Mouse (Mus musculus) lung, embryonic 16.5 days (tissue): Measurements from ENCODE around the gene Tmem11. TPM values are rescaled to one million over a fixed set of nuclear protein-coding genes. Genes with fewer than 3 reads are reported as not detected.

Source experiments
- ATAC-seq: fragments of 200-750 bp; cut with Nextera tagmentation; 2 replicates; pipeline ENCODE4 v1.8.0; 2017; ENCODE audit warnings: low read depth, mild to moderate bottlenecking, moderate library complexity
- H3K27ac ChIP-seq: fragments of 300-500 bp; sonication (generic); 2 replicates; pipeline ENCODE4 v1.5.1; 2014; ENCODE audit warnings: mild to moderate bottlenecking, control low read depth, low read length
- H3K27me3 ChIP-seq: fragments of 300-500 bp; sonication (generic); 2 replicates; pipeline ENCODE4 v1.6.1; 2014; ENCODE audit warnings: low read depth, low read length, mixed read lengths; ENCODE audit not compliant: control insufficient read depth, insufficient read depth
- H3K36me3 ChIP-seq: fragments of 300-500 bp; sonication (generic); 2 replicates; pipeline ENCODE4 v1.6.1; 2014; ENCODE audit warnings: low read length; ENCODE audit not compliant: control insufficient read depth, insufficient read depth
- H3K4me1 ChIP-seq: fragments of 300-500 bp; sonication (generic); replicated peaks from 2 replicates; pipeline ENCODE4 v1.6.1; 2014; ENCODE audit warnings: low read length, mixed read lengths; ENCODE audit not compliant: control insufficient read depth, insufficient read depth
- H3K4me2 ChIP-seq: fragments of 300-500 bp; sonication (generic); 2 replicates; pipeline ENCODE4 v1.6.1; 2014; ENCODE audit warnings: low read depth, low read length, control low read depth
- H3K4me3 ChIP-seq: fragments of 300-500 bp; sonication (generic); 2 replicates; pipeline ENCODE4 v1.5.1; 2014; ENCODE audit warnings: mild to moderate bottlenecking, low read length, control low read depth
- H3K9ac ChIP-seq: fragments of 300-500 bp; sonication (generic); 2 replicates; pipeline ENCODE4 v1.6.1; 2014; ENCODE audit warnings: low read length, control low read depth
- H3K9me3 ChIP-seq: fragments of 300-500 bp; sonication (generic); 2 replicates; pipeline ENCODE4 v1.6.1; 2016; ENCODE audit warnings: low read length; ENCODE audit not compliant: control insufficient read depth
- WGBS: fragments of 180-500 bp; shearing (Covaris S2); extraction: QIAGEN DNeasy Blood & Tissue Kit; methylation state at CpG from one replicate; pipeline ENCODE4 v1.1.7; 2014; 5-methylcytosine and 5-hydroxymethylcytosine counted together
- polyA plus RNA-seq: library from polyadenylated mRNA; unstranded; fragments of >200 nt; fragmentation: Nextera tagmentation; extraction: Ambion mirVana; gene quantifications from 2 replicates; pipeline ENCODE4 v1.2.1, GENCODE M21; 2015

The Tmem11 gene
- polyA plus RNA-seq, 1 experiment from 2014 or later, result 57.6 TPM

DNA sequence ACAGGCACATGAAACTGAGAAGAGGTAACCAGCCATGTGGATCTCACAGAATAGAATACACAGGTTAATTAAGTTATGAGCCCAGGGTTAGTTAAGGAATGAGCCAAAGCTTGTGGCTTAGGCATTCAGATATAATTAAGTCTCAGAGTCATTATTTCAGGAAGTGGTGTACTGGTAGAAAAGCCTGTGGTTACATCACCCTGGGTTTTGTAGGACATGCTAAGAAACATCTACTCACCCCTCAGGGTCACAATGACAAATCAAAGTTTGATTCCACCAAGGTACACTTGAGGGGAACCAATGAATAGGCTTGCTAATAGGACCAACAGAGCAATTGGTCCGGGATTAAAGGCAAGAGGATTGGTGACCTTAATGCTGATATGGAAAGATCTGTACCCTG, 52.4 kb downstream of the Tmem11 start:
- Histone ChIP-seq H3K36me3 (no peaks in the 10 kb centered on the region), H3K27ac (no peak overlapping the region), H3K9ac (no peak overlapping the region), H3K9me3 (no peaks in the 10 kb centered on the region), H3K27me3 (no peaks in the 10 kb centered on the region), H3K4me1 (peaks cover 4% of the 10 kb centered on the region), H3K4me3 (no peak overlapping the region), H3K4me2 (no peak overlapping the region)
- 57% methylated on average over 1 of the region's 1 CpGs for WGBS
- ATAC-seq, result no peak

DNA sequence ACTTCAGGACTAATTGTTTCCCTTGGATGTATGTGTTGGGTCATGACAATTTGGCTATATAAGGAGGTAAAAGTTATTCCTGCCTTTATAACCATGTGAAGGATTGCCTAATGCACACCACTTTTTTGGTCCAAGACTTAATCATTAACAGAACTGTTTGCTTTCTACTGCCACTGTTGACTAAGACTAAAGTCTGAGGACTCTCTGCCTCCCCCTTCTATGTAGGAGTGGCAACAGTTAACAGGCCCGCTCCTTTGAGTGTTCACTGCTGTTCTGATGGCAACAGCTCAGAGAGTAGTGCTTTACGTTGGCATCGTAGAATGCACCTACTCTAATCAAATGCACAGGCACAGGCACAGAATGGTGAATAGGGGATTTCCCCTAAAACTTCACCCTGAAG, 53.9 kb downstream of the Tmem11 start:
- no peak overlapping the region for H3K4me2 ChIP-seq
- no peaks in the 10 kb centered on the region for H3K4me1 ChIP-seq
- 37% methylated on average over 3 of the region's 3 CpGs for WGBS
- no peaks in the 10 kb centered on the region for H3K27me3 ChIP-seq
- no peak overlapping the region for H3K4me3 ChIP-seq
- H3K9me3 ChIP-seq, result no peaks in the 10 kb centered on the region
- peak; percentile 96 for ATAC-seq
- peak overlapping the region; percentile 73 for H3K27ac ChIP-seq
- H3K36me3 ChIP-seq, result no peaks in the 10 kb centered on the region
- no peak overlapping the region for H3K9ac ChIP-seq

DNA sequence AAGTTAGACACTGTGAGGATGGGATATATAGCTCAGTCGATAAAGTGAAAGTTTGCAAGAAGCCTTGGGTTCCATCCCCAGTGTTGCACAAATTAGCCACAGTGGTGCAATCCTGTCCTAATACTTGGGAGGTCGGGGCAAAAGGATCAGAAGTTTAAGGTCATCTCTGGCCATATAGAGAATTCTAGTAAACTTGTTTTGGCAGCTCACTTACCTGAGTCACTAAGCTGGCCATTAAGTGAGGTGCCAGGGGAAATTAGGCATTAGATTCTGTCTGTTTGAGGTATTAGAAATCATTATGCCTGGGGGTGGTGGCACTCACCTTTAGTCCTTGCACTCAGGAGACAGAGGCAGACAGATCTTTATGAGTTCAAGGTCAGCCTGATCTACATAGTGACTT, 55.3 kb downstream of the Tmem11 start:
- Histone ChIP-seq H3K36me3 (no peaks in the 10 kb centered on the region), H3K27me3 (no peaks in the 10 kb centered on the region), H3K4me3 (no peak overlapping the region), H3K4me1 (no peaks in the 10 kb centered on the region), H3K9me3 (no peaks in the 10 kb centered on the region), H3K9ac (no peak overlapping the region), H3K4me2 (no peak overlapping the region), H3K27ac (no peak overlapping the region)
- 70% methylated on average over 2 of the region's 2 CpGs for WGBS
- no peak for ATAC-seq

DNA sequence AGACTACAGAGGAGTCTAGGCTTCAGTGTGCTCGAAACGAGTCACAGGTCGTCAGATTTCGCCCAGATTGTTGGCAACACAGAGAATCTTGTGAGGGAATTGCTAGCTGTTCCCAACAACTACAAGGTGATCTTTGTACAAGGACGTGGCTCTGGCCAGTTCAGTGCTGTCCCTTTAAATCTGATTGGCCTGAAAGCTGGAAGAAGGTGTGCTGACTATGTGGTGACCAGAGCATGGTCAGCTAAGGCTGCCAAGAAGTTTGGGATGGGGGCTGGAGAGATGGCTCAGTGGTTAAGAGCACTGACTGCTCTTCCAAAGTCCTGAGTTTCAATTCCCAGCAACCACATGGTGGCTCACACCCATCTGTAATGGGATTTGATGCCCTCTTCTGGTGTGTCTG, 62.7 kb downstream of the Tmem11 start:
- WGBS, result 68% methylated on average over 5 of the region's 5 CpGs
- Histone ChIP-seq H3K4me2 (no peak overlapping the region), H3K27ac (no peak overlapping the region), H3K9ac (no peak overlapping the region), H3K9me3 (no peaks in the 10 kb centered on the region), H3K36me3 (no peaks in the 10 kb centered on the region), H3K4me1 (no peaks in the 10 kb centered on the region; the same call in 1 of the 2 replicates), H3K27me3 (no peaks in the 10 kb centered on the region), H3K4me3 (no peak overlapping the region)
- no peak for ATAC-seq

Other genes starting within 250 kb of the Tmem11 start
- 51.3 TPM in 2 replicates for gene Llgl1, start 179.5 kb downstream of the Tmem11 start, polyA plus RNA-seq
- 90.8 and 98.7 TPM in 2 replicates for gene Flii, start 152.0 kb downstream of the Tmem11 start, polyA plus RNA-seq
- gene Mief2, start 150.9 kb downstream of the Tmem11 start, polyA plus RNA-seq, result 13.9 and 14.0 TPM in 2 replicates
- 13.9 and 17.3 TPM in 2 replicates for gene Top3a, start 101.9 kb downstream of the Tmem11 start, polyA plus RNA-seq
- gene Smcr8, start 101.7 kb downstream of the Tmem11 start, polyA plus RNA-seq, result 5.5 and 5.8 TPM in 2 replicates
- 46.8 and 47.1 TPM in 2 replicates for gene Shmt1, start 67.6 kb downstream of the Tmem11 start, polyA plus RNA-seq
- 38.7 and 42.0 TPM in 2 replicates for gene Dhrs7b, start 48.6 kb downstream of the Tmem11 start, polyA plus RNA-seq
- 19.9 and 21.6 TPM in 2 replicates for gene Natd1, start 35.5 kb upstream of the Tmem11 start, polyA plus RNA-seq
- 110 and 114 TPM in 2 replicates for gene Map2k3, start 52.8 kb upstream of the Tmem11 start, polyA plus RNA-seq
- gene Kcnj12, start 143.3 kb upstream of the Tmem11 start, polyA plus RNA-seq, result 0.41 and 0.67 TPM in 2 replicates
- 3.3 and 3.7 TPM in 2 replicates for gene Tnfrsf13b, start 247.5 kb upstream of the Tmem11 start, polyA plus RNA-seq